In the genomic region with DNA sequence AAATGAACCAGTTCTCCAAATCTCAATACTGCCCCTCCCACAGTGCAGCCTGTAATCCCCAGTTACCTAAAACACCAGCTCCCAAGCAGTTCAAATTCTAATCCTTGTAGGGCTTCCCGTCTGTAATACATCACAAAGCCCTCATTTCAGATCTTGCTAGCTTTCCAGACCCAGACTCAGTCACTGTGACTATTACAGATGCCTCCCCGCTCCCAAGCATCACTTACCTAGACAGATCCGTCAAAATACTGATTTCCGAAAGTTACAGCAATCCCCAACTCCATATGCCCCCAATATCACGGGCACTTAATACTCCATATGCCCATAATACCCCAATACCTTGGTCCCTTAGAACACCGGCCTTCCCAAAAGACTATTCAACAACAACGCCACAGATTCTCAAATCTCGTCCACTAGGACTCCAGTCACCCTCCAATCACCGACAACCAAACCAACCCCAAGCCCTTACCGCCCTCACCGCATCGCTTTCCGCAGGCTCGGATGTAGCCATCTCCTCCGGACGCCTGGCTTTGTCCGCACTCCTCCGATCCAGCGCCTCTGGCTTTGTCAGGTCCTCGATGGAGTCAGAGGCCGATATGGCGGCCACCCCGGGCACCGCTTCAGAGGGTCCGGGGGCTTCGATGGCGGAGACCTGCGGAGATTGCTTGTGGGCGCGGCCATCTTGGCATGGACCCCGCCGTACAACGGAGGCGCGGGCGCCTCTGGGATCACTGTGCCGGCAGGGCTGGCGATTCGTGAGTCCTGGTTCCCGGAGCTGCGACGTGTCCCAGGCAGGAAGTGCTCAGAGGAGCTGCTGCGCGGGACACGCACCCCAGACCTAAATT, we compare ENCODE assay signal across 7 mouse cellular contexts. TPM values are rescaled to one million over a fixed set of nuclear protein-coding genes. Genes with fewer than 3 reads are reported as not detected.
DNase-seq lines count a peak whose midpoint lies in the region; ATAC-seq and TF ChIP-seq lines count a peak whose summit lies in the region.

No protein-coding gene starts in this region.

- WGBS in embryonic facial prominence, embryonic 10.5 days: 1% methylated on average over 45 of the region's 45 CpGs
- under 1% methylated on average over 45 of the region's 45 CpGs for WGBS in midbrain, embryonic 11.5 days
- 10% methylated on average over 45 of the region's 45 CpGs for WGBS in spleen, adult 2 months

- H3K36me3 ChIP-seq in embryonic facial prominence, embryonic 10.5 days (replicated peaks): peaks cover 33% of the 10 kb centered on the region
- peaks cover 9% of the 10 kb centered on the region for H3K36me3 ChIP-seq in midbrain, embryonic 11.5 days (ENCODE audit: control insufficient read depth, insufficient read depth, low read length)
- H3K36me3 ChIP-seq in spleen, adult 2 months (ENCODE audit: control insufficient read depth, insufficient read depth, low read length): no peaks in the 10 kb centered on the region

- H3K4me3 ChIP-seq in embryonic facial prominence, embryonic 10.5 days: peak overlapping the region; percentile 72
- peak overlapping the region; percentile 67 for H3K4me3 ChIP-seq in midbrain, embryonic 11.5 days (ENCODE audit: low read depth, low read length)
- H3K4me3 ChIP-seq in spleen, adult 2 months (ENCODE audit: extremely low read depth, insufficient read depth, insufficient read length): peak overlapping the region; percentile 50; the same call in 1 of the 2 replicates

- TF ChIP-seq POLR2A in spleen, adult 2 months (IDR thresholded peaks at IDR 0.05; ENCODE audit: low read depth, low read length): no peak

- H3K27ac ChIP-seq in embryonic facial prominence, embryonic 10.5 days (replicated peaks): peak overlapping the region; percentile 95
- peak overlapping the region; percentile 86 for H3K27ac ChIP-seq in midbrain, embryonic 11.5 days (ENCODE audit: low read depth, low read length)
- H3K27ac ChIP-seq in spleen, adult 2 months (ENCODE audit: insufficient read depth, low read length): no peak overlapping the region

- peak; percentile 80 to 82 for DNase-seq in adrenal gland, postnatal 4 days (ENCODE audit: low spot score in 2 of 2)
- peak; percentile 92 for DNase-seq in embryonic facial prominence, embryonic 10.5 days (ENCODE audit: low spot score)
- peak; percentile 99 for DNase-seq in heart, adult 11 months
- DNase-seq in kidney, adult 11 months: peak; percentile 81
- peak; percentile 91 to 92 for DNase-seq in left cerebral cortex, postnatal 36 days (ENCODE audit: low spot score in 2 of 2)
- peak; percentile 98 for DNase-seq in midbrain, embryonic 11.5 days (ENCODE audit: low spot score, missing footprints)
- DNase-seq in spleen, adult 2 months (ENCODE audit: low read depth in 1 of 2, low spot score in 2 of 2): peak in 1 of 2 experiments; percentile 9

- intact Hi-C loops in left cerebral cortex, postnatal 36 days (cut with DNase I): loop anchor here (2.0 to 5.0 kb wide), 2 partner anchors 79 to 199 kb away; partner anchors contain the start of genes Cdc26 and Prpf4

- H3K4me2 ChIP-seq in midbrain, embryonic 11.5 days: peak overlapping the region; percentile 46

- peaks cover 15% of the 10 kb centered on the region for H3K4me1 ChIP-seq in embryonic facial prominence, embryonic 10.5 days
- peaks cover 2% of the 10 kb centered on the region; the same call in 1 of the 2 replicates for H3K4me1 ChIP-seq in midbrain, embryonic 11.5 days (ENCODE audit: control insufficient read depth, insufficient read depth, low read length)
- H3K4me1 ChIP-seq in spleen, adult 2 months (ENCODE audit: control insufficient read depth, insufficient read depth, insufficient read length): no peaks in the 10 kb centered on the region

- H3K9me3 ChIP-seq in embryonic facial prominence, embryonic 10.5 days: 0 out of 2 replicates have a peak, but pooled peaks cover 3% of the 10 kb centered on the region
- no peaks in the 10 kb centered on the region for H3K9me3 ChIP-seq in midbrain, embryonic 11.5 days (ENCODE audit: control insufficient read depth, low read length)

- H3K27me3 ChIP-seq in embryonic facial prominence, embryonic 10.5 days (replicated peaks; ENCODE audit: low read depth, poor library complexity, severe bottlenecking): no peaks in the 10 kb centered on the region
- no peaks in the 10 kb centered on the region for H3K27me3 ChIP-seq in midbrain, embryonic 11.5 days (ENCODE audit: control insufficient read depth, insufficient read depth, low read length)
- peaks cover 8% of the 10 kb centered on the region; the same call in 1 of the 2 replicates for H3K27me3 ChIP-seq in spleen, adult 2 months (ENCODE audit: control insufficient read depth, insufficient read depth, low read length)

- peak; percentile 98 for ATAC-seq in midbrain, embryonic 11.5 days (ENCODE audit: low FRiP score)

- TF ChIP-seq CTCF in spleen, adult 2 months (IDR thresholded peaks at IDR 0.05; ENCODE audit: extremely low read depth, insufficient read depth, insufficient read length, insufficient replicate concordance): no peak

- H3K9ac ChIP-seq in midbrain, embryonic 11.5 days (ENCODE audit: low read length): peak overlapping the region; percentile 89

RNA-seq across cellular contexts. Expression of gene Zfp37, which starts 22.8 kb away (rescaled TPM):
- total RNA-seq in adrenal gland, postnatal 4 days (2021): 10 to 100 TPM; 11.3 to 12.3 TPM
- polyA plus RNA-seq in embryonic facial prominence, embryonic 10.5 days (2016; fragmentation: Nextera tagmentation; extraction: Ambion mirVana): 18.7 and 19.8 TPM in 2 replicates
- total RNA-seq in left cerebral cortex, postnatal 36 days (2021): 10 to 100 TPM; 22.0 to 22.2 TPM
- polyA plus RNA-seq in midbrain, embryonic 11.5 days (2014; fragmentation: Nextera tagmentation; extraction: Ambion mirVana): 29.3 and 35.7 TPM in 2 replicates
- 0.07 and 0.11 TPM in 2 replicates for polyA plus RNA-seq in spleen, adult 2 months (2012; rRNA removed)

RNA-seq across cellular contexts. Expression of gene Slc31a2, which starts 54.3 kb away (rescaled TPM):
- 10 to 100 TPM; 26.3 to 27.6 TPM for total RNA-seq in adrenal gland, postnatal 4 days (2021)
- polyA plus RNA-seq in embryonic facial prominence, embryonic 10.5 days (2016; fragmentation: Nextera tagmentation; extraction: Ambion mirVana): 10.2 and 10.7 TPM in 2 replicates
- total RNA-seq in left cerebral cortex, postnatal 36 days (2021): 1 to 10 TPM; 6.7 to 8.7 TPM
- polyA plus RNA-seq in midbrain, embryonic 11.5 days (2014; fragmentation: Nextera tagmentation; extraction: Ambion mirVana): 9.1 and 10.2 TPM in 2 replicates
- polyA plus RNA-seq in spleen, adult 2 months (2012; rRNA removed): 12.4 and 14.0 TPM in 2 replicates

RNA-seq across cellular contexts. Expression of gene Mup21, which starts 57.4 kb away (rescaled TPM):
- total RNA-seq in adrenal gland, postnatal 4 days (2021): not detected
- not detected in 2 replicates for polyA plus RNA-seq in embryonic facial prominence, embryonic 10.5 days (2016; fragmentation: Nextera tagmentation; extraction: Ambion mirVana)
- total RNA-seq in left cerebral cortex, postnatal 36 days (2021): not detected
- not detected in 2 replicates for polyA plus RNA-seq in midbrain, embryonic 11.5 days (2014; fragmentation: Nextera tagmentation; extraction: Ambion mirVana)
- polyA plus RNA-seq in spleen, adult 2 months (2012; rRNA removed): not detected in 2 replicates

Comparison
In these comparisons a context has a peak if more than half of its experiments do, and no peak if none do; other contexts are left out.
1. RNA of gene Zfp37, which starts 22.8 kb away (polyA plus RNA-seq): 29.3 to 35.7 TPM in midbrain, embryonic 11.5 days and 18.7 to 19.8 TPM in embryonic facial prominence, embryonic 10.5 days; 0.07 to 0.11 TPM in spleen, adult 2 months; every median in the first group is over 10 times any median in the second.
2. Peak in every context shown above with its lines, with median percentiles within 50 percentile points of each other: H3K4me3 ChIP-seq.